Mouse (Mus musculus) retina, adult 2 months (tissue): ENCODE measurements at regions not wholly inside any gene's neighbourhood (a gene's known extent, or its start where the extent isn't known, plus 50 kb on each side); places are given as distances from the start of the nearest gene placed in this dataset.

Source experiments
- DNase-seq: peaks from one replicate; pipeline ENCODE4 v3.0.0-alpha.2; 2012; ENCODE audit warnings: low read depth, low spot score

DNA sequence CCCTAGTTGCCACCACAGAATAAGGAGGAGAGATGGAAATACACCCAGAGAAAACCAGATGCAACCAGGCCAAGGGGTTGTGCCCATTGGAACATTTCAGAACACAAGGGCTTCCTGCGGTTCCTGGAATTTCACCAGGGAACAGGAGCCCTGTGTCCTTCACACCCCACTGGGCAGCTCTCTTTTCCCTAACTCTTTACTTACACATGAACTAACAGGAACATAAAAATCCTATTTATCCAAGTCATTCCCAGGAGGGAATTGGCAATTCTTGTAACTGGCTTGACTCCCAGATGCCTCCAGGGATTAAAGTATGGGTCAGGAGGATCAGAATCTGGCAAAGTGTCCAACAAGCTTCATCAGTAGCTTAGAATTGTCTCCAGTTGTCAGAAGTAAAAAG is 62.2 kb upstream of the Glycam1 start:
- peak; percentile 29 for DNase-seq
